Mouse (Mus musculus) ovary, adult 18-20 months (tissue): ENCODE results near the gene Sgf29.
"Not testable (repeated sequence)": the region's sequence is repeated elsewhere in the genome, so short reads cannot be mapped to it uniquely, and the experiment has no call there.

Experiments used
- DNase-seq: peaks from one replicate; pipeline ENCODE4 v3.0.0; 2022; ENCODE audit warnings: low spot score, mixed read lengths

Gene Sgf29

DNA sequence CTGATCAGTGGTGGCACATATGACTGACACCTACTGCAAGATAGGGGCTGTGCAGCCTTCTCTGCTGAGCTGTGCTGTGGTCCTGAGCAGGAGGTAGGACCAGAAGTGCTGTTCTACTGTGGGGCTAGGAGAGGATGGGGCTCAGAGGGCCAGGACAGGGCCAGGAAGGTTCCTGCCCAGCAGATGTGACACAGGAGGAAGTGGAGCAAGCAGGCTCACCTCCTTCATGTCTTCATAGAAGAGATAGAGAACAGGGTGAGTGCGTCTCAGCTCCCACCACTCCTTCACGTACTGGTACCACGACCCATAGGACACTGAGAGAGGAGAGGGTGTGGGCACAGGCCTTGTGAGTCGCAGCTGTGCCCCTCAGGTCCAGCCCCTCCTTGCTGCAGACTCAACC is 39.0 kb downstream of the Sgf29 start:
- DNase-seq, result not testable (repeated sequence)

- no peak for DNase-seq
Measured at GRCm38 (mm10) chr7:126689021-126689420, 39.9 kb downstream of the Sgf29 start.

GRCm38 (mm10) chr7:126690737-126691136 is 41.6 kb downstream of the Sgf29 start:
- DNase-seq, result no peak

DNA sequence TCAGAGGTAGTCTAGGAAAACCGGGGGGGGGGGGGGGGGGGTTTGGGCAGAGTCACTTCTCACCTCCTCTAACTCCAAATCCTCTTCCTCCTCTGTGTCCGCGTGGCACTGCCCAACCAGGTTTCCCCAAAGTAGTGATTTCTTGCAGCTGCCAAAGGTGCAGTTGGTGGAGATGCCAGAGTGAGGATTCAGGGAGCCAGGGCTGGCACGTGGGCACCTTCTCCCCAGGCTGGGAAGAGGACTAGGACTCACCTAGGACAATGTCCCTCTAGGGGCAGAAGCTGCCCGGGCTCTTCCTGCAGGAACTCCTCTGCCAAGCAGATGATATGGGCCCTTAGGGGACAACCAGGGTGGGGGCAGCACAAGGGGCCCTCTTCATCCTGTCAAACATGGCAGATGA is 42.6 kb downstream of the Sgf29 start:
- DNase-seq, result no peak

DNA sequence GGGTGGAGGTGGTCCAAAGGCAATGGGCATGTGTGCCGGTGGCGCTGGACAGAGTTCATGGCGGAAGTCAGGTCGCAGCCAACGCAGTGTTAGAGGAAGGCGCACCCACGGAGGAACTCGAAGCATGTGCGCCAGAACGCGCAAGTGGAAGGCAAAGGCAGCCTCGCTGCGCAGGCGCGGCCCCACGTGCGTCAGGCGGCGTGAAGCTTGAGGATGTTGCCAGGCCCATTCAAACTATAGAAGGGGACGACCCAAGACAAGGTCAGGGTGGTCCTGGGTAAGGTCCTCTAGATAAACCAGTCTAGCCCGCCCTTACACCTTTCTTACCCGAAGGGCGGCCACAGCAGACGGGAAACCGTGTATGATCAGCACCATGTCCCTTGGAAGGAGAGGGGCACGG is 43.3 kb downstream of the Sgf29 start:
- no peak for DNase-seq

- peak; percentile 49 for DNase-seq
Measured at GRCm38 (mm10) chr7:126693256-126693655, 44.1 kb downstream of the Sgf29 start.

- no peak for DNase-seq
Measured at GRCm38 (mm10) chr7:126693781-126694180, 44.7 kb downstream of the Sgf29 start.

GRCm38 (mm10) chr7:126694441-126695051 is 45.4 kb downstream of the Sgf29 start:
- DNase-seq, result no peak

DNA sequence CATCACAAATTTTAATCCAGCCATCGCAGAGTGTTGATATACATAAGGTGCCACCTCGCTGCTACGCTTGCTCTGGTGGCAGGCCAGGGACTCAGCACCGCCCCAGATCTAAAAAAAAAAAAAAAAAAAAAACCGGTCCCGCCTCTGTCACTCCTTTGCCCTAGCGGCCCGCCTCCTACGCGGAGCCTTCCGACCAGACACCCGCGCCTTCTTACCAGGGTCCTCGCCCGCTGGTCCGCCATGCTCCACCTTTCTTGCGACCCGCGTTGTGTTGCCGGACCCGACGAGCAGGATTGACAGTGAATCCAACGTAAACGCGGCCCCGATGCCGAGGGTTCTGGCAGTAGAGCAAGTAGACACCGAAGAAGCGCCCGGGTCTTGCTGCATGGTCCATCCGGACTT is 46.1 kb downstream of the Sgf29 start, which contains the start of gene Bola2:
Gene Bola2 (plus strand): TSS at position 192 of the 402 bp plus-strand sequence.
- peak; percentile 64 for DNase-seq

GRCm38 (mm10) chr7:126695631-126696207 is 46.6 kb downstream of the Sgf29 start, which contains the start of gene Slx1b:
Gene Slx1b, minus strand, starts transcription at chr7:126695784.
- DNase-seq, result peak; percentile 95

DNA sequence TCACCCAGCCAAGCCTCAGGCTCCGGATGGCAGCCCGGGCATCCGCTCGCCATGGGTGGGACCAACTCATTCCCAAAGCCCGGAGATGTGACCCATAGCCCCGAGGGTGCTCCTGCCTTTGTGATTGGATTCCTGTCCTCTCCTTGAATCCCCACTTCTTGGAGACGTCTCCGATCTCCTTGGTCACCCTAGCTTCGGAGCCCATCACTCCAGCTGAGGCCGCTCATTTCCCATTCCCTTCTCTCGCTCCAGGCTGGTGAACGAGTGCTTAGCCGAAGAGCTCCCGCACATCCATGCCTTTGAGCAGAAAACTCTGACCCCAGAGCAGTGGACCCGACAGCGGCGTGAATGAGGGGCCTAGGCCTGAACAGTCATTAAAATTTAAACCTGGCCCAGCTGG is 47.2 kb downstream of the Sgf29 start:
- DNase-seq, result no peak

DNA sequence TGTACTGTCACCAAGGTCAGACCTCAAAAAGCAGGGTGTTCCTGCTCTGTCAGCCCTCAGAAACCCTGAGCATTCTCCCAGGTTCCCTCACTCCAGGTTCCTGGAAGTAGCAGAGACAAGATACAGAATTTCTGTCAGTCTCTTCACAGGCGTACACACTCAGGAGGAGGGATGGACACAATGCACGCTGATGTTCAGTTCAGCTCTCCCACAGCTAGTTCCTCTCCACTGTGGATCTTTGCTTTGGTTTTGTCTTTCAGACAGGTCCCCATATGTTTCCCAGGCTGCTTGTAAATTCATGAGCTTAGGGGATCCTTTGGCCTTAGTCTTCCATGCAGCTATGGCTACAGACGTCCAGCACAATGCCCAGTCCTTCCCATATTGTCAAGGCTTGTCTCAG is 47.8 kb downstream of the Sgf29 start:
- no peak for DNase-seq

DNA sequence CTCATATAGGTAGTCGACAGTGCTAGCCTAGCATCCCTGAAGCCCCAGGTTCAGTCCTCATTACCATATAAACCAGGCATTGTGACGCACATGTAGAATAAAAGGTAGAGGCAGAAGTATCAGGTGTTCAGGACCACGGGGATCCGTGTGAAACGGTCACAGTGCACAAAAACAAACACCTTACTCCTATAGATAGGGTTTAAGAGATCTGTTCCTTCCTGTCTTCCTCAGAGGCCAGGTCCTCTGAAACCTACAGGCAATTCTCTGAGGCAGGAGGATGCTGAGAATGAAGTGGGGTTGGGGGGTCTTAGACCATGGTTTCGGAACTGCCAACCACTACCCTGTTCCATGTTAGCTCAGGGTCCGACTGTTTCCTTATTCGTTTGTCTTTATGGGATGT is 48.7 kb downstream of the Sgf29 start:
- DNase-seq, result no peak

DNA sequence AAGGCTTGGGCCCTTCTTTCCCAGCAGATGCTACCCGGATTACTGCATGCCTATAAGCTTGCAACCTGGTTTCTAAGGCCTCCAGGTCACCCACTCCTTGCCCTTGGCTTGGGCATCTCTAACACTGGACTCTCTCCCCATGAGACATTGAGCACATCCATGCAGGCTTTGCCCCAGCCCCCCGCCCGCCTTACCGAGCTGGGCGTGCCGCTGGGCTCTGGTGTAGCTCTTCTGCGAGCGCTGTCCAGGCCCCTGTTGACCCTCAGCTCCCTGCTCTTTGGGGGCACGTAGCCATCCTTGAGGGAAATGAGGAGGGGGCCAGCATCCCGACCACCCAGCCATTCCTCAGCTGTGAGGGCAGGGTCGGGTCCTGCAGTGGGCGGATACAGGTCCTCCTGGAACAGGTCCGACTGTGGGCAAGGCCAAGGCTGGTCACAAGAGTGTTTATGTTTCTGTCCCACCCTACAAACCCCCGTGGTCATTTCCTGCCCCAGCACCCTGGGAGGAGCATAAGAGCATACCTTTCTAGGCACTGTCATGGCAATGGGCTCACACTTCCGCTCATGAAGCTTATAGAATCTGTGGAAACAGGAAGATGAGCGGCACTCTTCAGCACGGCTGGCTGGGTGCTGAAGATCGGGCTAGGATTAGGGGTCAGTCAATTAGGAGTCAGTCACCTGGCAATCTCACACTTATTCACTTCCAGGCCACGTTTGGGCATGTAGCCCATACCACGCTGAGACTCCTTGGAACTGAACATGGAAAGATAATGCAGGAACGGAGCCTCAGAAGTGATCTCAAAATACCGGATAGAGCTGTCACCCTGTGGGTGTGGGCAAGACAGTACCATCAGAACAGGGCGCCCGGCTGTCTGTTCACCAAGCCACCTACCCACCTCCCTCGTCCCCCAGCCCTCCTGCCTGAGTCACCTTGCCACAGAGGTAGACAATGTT is 51.2 kb downstream of the Sgf29 start:
- DNase-seq, result no peak

- peak; percentile 52 for DNase-seq
Measured at GRCm38 (mm10) chr7:126701070-126701469, 52.0 kb downstream of the Sgf29 start.

- no peak for DNase-seq
Measured at GRCm38 (mm10) chr7:126701559-126702357, 52.6 kb downstream of the Sgf29 start.

- no peak for DNase-seq
Measured at GRCm38 (mm10) chr7:126702358-126702757, 53.2 kb downstream of the Sgf29 start.

GRCm38 (mm10) chr7:126702861-126703756 is 54.0 kb downstream of the Sgf29 start:
- DNase-seq, result no peak

DNA sequence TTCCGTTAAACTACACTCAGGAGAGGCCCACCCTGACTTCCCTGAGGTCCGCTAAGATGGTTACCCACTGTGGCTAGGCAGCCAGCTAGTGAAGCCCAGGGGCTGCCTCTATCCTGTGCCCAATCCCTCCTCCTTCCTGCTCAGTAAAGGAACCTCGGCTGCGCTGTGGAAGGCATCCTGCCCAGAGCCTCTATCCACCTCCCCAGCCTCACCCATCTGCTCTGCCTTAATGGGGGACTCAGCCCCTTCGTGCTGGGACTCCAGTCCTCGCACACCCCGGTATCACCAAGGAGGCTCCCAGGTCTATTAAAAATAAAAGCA is 54.6 kb downstream of the Sgf29 start:
- no peak for DNase-seq

GRCm38 (mm10) chr7:126704121-126704980 is 55.2 kb downstream of the Sgf29 start:
- peak; percentile 32 for DNase-seq
